Mouse (Mus musculus): Measurements from ENCODE around the gene Btbd35f8. TPM values are rescaled to one million over a fixed set of nuclear protein-coding genes. Genes with fewer than 3 reads are reported as not detected.
"Not testable (repeated sequence)": the region's sequence is repeated elsewhere in the genome, so short reads cannot be mapped to it uniquely, and the experiment has no call there.

Btbd35f8 gene
- total RNA-seq (2022), result not detected

DNA sequence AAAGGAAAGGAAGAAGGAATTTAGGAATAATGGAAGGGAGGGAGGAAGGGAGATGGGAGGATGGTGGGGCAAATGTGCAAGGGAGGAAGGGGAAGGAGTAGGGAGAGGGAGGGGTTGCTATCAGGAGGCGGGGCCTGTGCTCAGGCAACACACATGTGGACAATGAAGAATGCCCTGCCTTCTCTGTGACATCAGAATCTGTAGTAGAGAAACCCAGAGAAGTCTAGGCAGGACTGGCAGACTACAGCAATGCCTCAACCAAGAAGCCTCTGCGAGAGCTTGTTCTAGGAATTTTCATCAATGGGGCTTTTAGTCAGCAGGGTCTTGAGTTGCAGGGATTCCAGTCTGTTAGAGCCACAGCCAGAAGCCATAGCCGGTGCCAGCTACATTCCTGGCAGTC lies at the start of gene Btbd35f8:
TSS of gene Btbd35f8 (plus strand) at position 301 of the 400 bp plus-strand sequence.
- not testable (repeated sequence) for DNase-seq (ENCODE audit: low spot score in 2 of 2)

Other genes with a start within 250 kb of the Btbd35f8 start
- gene Spin2g, start 211.8 kb upstream of the Btbd35f8 start, total RNA-seq (2022), result not detected